Mouse (Mus musculus) liver, adult (tissue): ENCODE data around the gene Pcnp.
"Not testable (repeated sequence)": the region's sequence is repeated elsewhere in the genome, so short reads cannot be mapped to it uniquely, and the experiment has no call there.

ENCODE experiments used
- GATA4 ChIP-seq: IDR thresholded peaks from 2 replicates; pipeline ENCODE4 v1.6.1; 2014; ENCODE audit warnings: mild to moderate bottlenecking, low read length; ENCODE audit not compliant: insufficient replicate concordance

The Pcnp gene

GRCm38 (mm10) chr16:56048038-56048437 lies 18.5 kb upstream of the Pcnp start, which contains the start of gene Senp7:
TSS of gene Senp7 (plus strand) at chr16:56048338.
- TF ChIP-seq GATA4 = not testable (repeated sequence)

- no peak for TF ChIP-seq GATA4
Observed at GRCm38 (mm10) chr16:56038090-56038489, 8.6 kb upstream of the Pcnp start.

- TF ChIP-seq GATA4 = no peak
Observed at GRCm38 (mm10) chr16:56037138-56038010, 7.8 kb upstream of the Pcnp start, which contains the start of gene Trmt10c. TSS of gene Trmt10c (minus strand) at chr16:56037819.

- TF ChIP-seq GATA4 = no peak
Observed at GRCm38 (mm10) chr16:56036501-56036900, 7.0 kb upstream of the Pcnp start.

- no peak for TF ChIP-seq GATA4
Observed at GRCm38 (mm10) chr16:56034566-56034965, 5.0 kb upstream of the Pcnp start.

GRCm38 (mm10) chr16:56028722-56029551 lies 602 bp downstream of the Pcnp start:
- no peak for TF ChIP-seq GATA4

GRCm38 (mm10) chr16:56027854-56028629 lies 1.5 kb downstream of the Pcnp start:
- no peak for TF ChIP-seq GATA4

- no peak for TF ChIP-seq GATA4
Observed at GRCm38 (mm10) chr16:56019660-56020059, 9.9 kb downstream of the Pcnp start.

- TF ChIP-seq GATA4 = no peak
Observed at GRCm38 (mm10) chr16:56014076-56014475, 15.5 kb downstream of the Pcnp start.

- no peak for TF ChIP-seq GATA4
Observed at GRCm38 (mm10) chr16:56012789-56013743, 16.5 kb downstream of the Pcnp start.

GRCm38 (mm10) chr16:56008862-56009261 lies 20.7 kb downstream of the Pcnp start:
- TF ChIP-seq GATA4 = no peak

- no peak for TF ChIP-seq GATA4
Observed at GRCm38 (mm10) chr16:56006798-56007197, 22.7 kb downstream of the Pcnp start.

- TF ChIP-seq GATA4 = no peak
Observed at GRCm38 (mm10) chr16:55994235-55994634, 35.3 kb downstream of the Pcnp start.

GRCm38 (mm10) chr16:55990311-55990710 lies 39.2 kb downstream of the Pcnp start:
- TF ChIP-seq GATA4 = no peak
